Mouse (Mus musculus) small intestine, adult 2 months (tissue): ENCODE measurements around the gene Thap4. TPM values are rescaled to one million over a fixed set of nuclear protein-coding genes. Genes with fewer than 3 reads are reported as not detected.

ENCODE experiments used
- H3K27ac ChIP-seq: fragments of 200-500 bp; 2 replicates; pipeline ENCODE4 v1.5.1; 2012; ENCODE audit warnings: low read depth, low read length, control low read depth, inconsistent platforms; ENCODE audit not compliant: insufficient read depth
- H3K27me3 ChIP-seq: fragments of 200-500 bp; 2 replicates; pipeline ENCODE4 v1.6.1; 2012; ENCODE audit warnings: mild to moderate bottlenecking, moderate library complexity, low read length, inconsistent platforms; ENCODE audit not compliant: control insufficient read depth, insufficient read depth
- H3K36me3 ChIP-seq: fragments of 200-500 bp; 2 replicates; pipeline ENCODE4 v1.6.1; 2012; ENCODE audit warnings: mild to moderate bottlenecking, low read length, control low read depth, inconsistent platforms; ENCODE audit not compliant: control insufficient read depth, insufficient read depth
- H3K4me1 ChIP-seq: fragments of 200-500 bp; 2 replicates; pipeline ENCODE4 v1.6.1; 2012; ENCODE audit warnings: low read length, inconsistent platforms, mixed read lengths; ENCODE audit not compliant: control insufficient read depth, insufficient read depth, insufficient read length
- H3K4me3 ChIP-seq: fragments of 200-500 bp; 2 replicates; pipeline ENCODE4 v1.5.1; 2012; ENCODE audit warnings: low read depth, mild to moderate bottlenecking, control low read depth, inconsistent platforms, low read length, moderate library complexity
- CTCF ChIP-seq: fragments of 200-500 bp; IDR thresholded peaks from 2 replicates; pipeline ENCODE4 v1.5.1; 2012; ENCODE audit warnings: low read depth, mild to moderate bottlenecking, control low read depth, inconsistent platforms, low read length, moderate library complexity, mixed read lengths; ENCODE audit not compliant: insufficient replicate concordance, insufficient read length; ENCODE audit errors: extremely low read depth
- POLR2A ChIP-seq: fragments of 200-500 bp; IDR thresholded peaks from 2 replicates; pipeline ENCODE4 v1.6.1; 2012; ENCODE audit warnings: low read depth, mild to moderate bottlenecking, control low read depth, inconsistent platforms, low read length, moderate library complexity
- WGBS: fragments of 180-500 bp; shearing (Covaris S2); methylation state at CpG from one replicate; pipeline ENCODE4 v1.1.7; 2018; 5-methylcytosine and 5-hydroxymethylcytosine counted together
- polyA plus RNA-seq: library from polyadenylated mRNA; depleted of rRNA; stranded (reverse); fragments of >200 nt; gene quantifications from 2 replicates; pipeline ENCODE4 v1.2.3, GENCODE M21; 2012

Thap4 gene
- polyA plus RNA-seq, 1 experiment = 63.0 TPM

GRCm38 (mm10) chr1:93742910-93743309 lies 11.8 kb downstream of the Thap4 start:
- Histone ChIP-seq H3K4me1 (peaks cover 6% of the 10 kb centered on the region; the same call in 1 of the 2 replicates), H3K4me3 (no peak overlapping the region), H3K36me3 (no peaks in the 10 kb centered on the region), H3K27ac (no peak overlapping the region), H3K27me3 (no peaks in the 10 kb centered on the region)
- TF ChIP-seq CTCF = no peak
- TF ChIP-seq POLR2A = no peak

DNA sequence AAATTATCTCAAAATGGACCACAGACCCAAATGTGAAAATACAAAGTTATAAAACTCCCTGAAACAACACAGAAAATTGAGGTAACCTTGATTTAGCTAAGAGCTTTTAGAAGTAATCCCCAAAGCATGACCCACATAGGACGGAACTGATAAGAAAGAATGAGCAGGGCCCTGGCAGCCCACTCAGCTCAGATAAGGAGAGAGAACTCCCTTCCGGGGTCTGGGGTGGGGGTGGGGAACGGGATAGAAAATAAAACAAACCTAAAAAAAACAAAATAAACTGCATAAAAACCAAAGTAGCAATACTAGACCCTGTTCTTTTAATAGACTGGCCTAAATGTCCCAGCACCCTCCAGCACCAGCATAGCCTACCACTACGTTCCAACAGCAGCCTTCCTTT lies 12.7 kb downstream of the Thap4 start:
- H3K27me3 ChIP-seq = no peaks in the 10 kb centered on the region
- no peak overlapping the region for H3K4me3 ChIP-seq
- WGBS = 80% methylated on average over 4 of the region's 4 CpGs
- no peak overlapping the region for H3K27ac ChIP-seq
- peaks cover 10% of the 10 kb centered on the region; the same call in 1 of the 2 replicates for H3K4me1 ChIP-seq
- H3K36me3 ChIP-seq = no peaks in the 10 kb centered on the region
- TF ChIP-seq POLR2A = no peak
- no peak for TF ChIP-seq CTCF

DNA sequence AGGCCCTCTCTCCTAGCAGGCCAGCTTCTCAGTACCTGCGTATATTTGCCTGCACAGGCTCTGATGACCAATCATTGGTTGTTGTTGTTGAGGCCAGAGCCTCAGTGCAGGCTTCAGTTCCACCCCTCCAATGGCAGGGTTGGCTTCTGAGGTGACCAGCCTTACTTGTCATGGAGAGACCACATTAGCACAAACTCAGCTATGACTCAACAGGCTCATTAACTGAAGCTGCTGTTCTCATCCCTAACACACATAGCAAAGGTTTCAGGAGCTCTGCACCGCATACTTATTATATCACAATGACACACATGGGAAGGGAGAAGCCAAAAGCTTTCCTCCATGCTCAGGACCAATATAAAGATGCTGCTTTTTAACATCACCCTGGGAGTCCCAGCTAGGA lies 14.0 kb downstream of the Thap4 start:
- no peak for TF ChIP-seq CTCF
- no peak overlapping the region for H3K4me3 ChIP-seq
- H3K27ac ChIP-seq = no peak overlapping the region
- H3K27me3 ChIP-seq = no peaks in the 10 kb centered on the region
- WGBS = 97% methylated on average over 2 of the region's 2 CpGs
- no peaks in the 10 kb centered on the region for H3K36me3 ChIP-seq
- peaks cover 11% of the 10 kb centered on the region; the same call in 1 of the 2 replicates for H3K4me1 ChIP-seq

DNA sequence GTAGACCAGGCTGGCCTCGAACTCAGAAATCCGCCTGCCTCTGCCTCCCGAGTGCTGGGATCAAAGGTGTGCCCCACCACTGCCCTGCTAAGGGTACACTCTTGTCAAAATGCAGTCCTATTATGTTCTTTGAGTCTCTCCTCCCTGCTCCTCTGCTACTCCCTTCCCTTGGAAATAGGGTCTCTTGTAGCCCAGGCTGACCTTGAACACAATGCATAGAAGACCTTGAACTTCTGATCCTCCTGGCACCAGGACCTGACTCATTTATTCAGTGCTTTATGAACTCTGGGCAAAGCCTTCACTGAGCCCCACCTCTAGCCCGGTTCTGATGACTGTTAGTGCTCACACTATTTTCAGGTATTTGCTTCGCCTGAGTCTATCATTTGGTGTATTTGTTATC lies 17.0 kb downstream of the Thap4 start:
- TF ChIP-seq POLR2A (no peak), CTCF (no peak)
- 77% methylated on average over 5 of the region's 5 CpGs for WGBS
- Histone ChIP-seq H3K27ac (no peak overlapping the region), H3K27me3 (no peaks in the 10 kb centered on the region), H3K4me1 (peaks cover 11% of the 10 kb centered on the region; the same call in 1 of the 2 replicates), H3K4me3 (no peak overlapping the region), H3K36me3 (no peaks in the 10 kb centered on the region)

DNA sequence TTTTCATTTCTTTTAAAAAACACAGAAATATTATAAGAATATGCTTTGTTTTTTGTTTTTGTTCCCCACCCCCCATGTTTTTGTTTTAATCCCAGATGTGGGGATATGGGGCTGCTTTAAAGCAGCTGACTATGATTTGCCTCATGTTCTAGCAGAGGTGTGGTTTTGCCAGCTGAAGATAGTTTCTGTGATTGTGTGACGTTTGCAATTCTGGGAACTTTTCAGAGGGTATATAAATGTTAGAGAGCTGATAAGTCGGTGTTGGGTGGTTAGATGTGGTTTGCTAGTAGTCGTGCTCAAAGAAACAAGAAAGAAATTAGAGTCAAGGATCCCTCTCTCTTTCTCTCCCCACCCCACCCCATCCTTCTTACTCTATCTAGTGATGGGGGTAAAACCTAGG lies 18.8 kb downstream of the Thap4 start:
- WGBS = 92% methylated on average over 3 of the region's 3 CpGs
- H3K27me3 ChIP-seq = no peaks in the 10 kb centered on the region
- TF ChIP-seq CTCF (no peak), POLR2A (no peak)

GRCm38 (mm10) chr1:93731880-93732281 lies 22.8 kb downstream of the Thap4 start:
- Histone ChIP-seq H3K27me3 (no peaks in the 10 kb centered on the region), H3K4me1 (peaks cover 7% of the 10 kb centered on the region), H3K4me3 (no peak overlapping the region), H3K27ac (no peak overlapping the region), H3K36me3 (no peaks in the 10 kb centered on the region)
- no peak for TF ChIP-seq POLR2A
- no peak for TF ChIP-seq CTCF
- WGBS = 27% methylated on average over 3 of the region's 3 CpGs

More for the DNA sequence above, 18.8 kb downstream of the Thap4 start:
- no peaks in the 10 kb centered on the region for H3K36me3 ChIP-seq
- no peak overlapping the region for H3K4me3 ChIP-seq
- peaks cover 14% of the 10 kb centered on the region for H3K4me1 ChIP-seq
- no peak overlapping the region for H3K27ac ChIP-seq

DNA sequence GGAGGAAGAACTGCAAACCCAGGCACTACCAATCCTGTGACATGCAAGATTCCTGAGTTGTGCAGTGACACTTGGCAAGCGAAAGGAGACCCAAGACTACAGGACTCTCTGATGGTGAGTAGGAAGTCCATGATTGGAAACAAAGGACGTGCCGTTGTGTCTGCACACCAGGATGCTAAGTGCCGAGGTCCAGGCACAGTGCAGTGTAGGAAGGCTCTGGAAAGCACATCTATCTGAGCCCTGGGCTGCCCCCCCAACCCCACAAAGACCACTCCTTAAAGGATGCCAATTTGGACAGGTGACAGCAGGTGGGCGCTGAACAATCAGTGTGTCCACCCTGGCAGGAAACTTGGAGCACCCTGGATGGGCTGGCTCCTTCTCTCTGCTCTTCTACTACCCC lies 23.6 kb downstream of the Thap4 start:
- no peaks in the 10 kb centered on the region for H3K36me3 ChIP-seq
- TF ChIP-seq CTCF (no peak), POLR2A (no peak)
- 78% methylated on average over 5 of the region's 5 CpGs for WGBS
- peak overlapping the region; percentile 28 for H3K4me3 ChIP-seq
- H3K27me3 ChIP-seq = no peaks in the 10 kb centered on the region
- peak overlapping the region; percentile 10; the same call in 1 of the 2 replicates for H3K27ac ChIP-seq
- peaks cover 9% of the 10 kb centered on the region for H3K4me1 ChIP-seq
